Mouse (Mus musculus): ENCODE results near the gene Psd.

- no peak for TF ChIP-seq CTCF (IDR thresholded peaks at IDR 0.05; ENCODE audit: borderline replicate concordance, extremely low read depth, insufficient read depth, insufficient read length)
- no peak for TF ChIP-seq POLR2A (IDR thresholded peaks at IDR 0.05; ENCODE audit: borderline replicate concordance, extremely low read depth, insufficient read depth, insufficient read length, poor library complexity, severe bottlenecking)
These were observed 9.4 kb downstream of the Psd start for GRCm38 (mm10) chr19:46317546-46317885.
